Mouse (Mus musculus): Measurements from ENCODE around the gene Lgals4.

Lgals4 gene

GRCm38 (mm10) chr7:28833723-28834347 is at the start of gene Lgals4:
Gene Lgals4 (plus strand): TSS chr7:28833854.
- POLR2A ChIA-PET = interaction anchor here in 3 of 4 experiments (0.6 to 15.7 kb wide), 4 partner anchors 18 to 85 kb away, joined by 3 to 328 read pairs (median 10); partner anchors contain the start of gene Hnrnpl (in 1 of the 3)
- CTCF ChIA-PET = interaction anchor here in 2 of 4 experiments (0.6 to 1.3 kb wide), 2 partner anchors 38 to 125 kb away, joined by 3 to 7 read pairs; no protein-coding TSS in a partner anchor

- POLR2A ChIA-PET = interaction anchor here in 3 of 4 experiments (0.6 to 2.2 kb wide), 18 partner anchors 10 to 393 kb away, joined by 3 to 12 read pairs (median 4); partner anchors contain the start of genes Fbxo27 (in 1 of the 3), Med29 (in 1 of the 3), Paf1 (in 1 of the 3) and Sirt2 (in 1 of the 3)
- CTCF ChIA-PET = interaction anchor here (0.6 to 3.4 kb wide), 8 partner anchors 8 to 255 kb away, joined by 3 to 12 read pairs (median 3); partner anchors contain the start of genes Mrps12 (in 2 of the 4) and Sars2 (in 2 of the 4)
These were observed 48.5 kb upstream of the Lgals4 start for GRCm38 (mm10) chr7:28785161-28785560.

- CTCF ChIA-PET = interaction anchor here in 1 of 4 experiments (2.5 kb wide), 1 partner anchor 8 kb away, joined by 9 read pairs; no protein-coding TSS in a partner anchor
- POLR2A ChIA-PET = interaction anchor here in 2 of 4 experiments (0.6 to 5.8 kb wide), 7 partner anchors 8 to 338 kb away, joined by 3 to 47 read pairs (median 3); no protein-coding TSS in a partner anchor
These were observed 45.8 kb upstream of the Lgals4 start for GRCm38 (mm10) chr7:28787884-28788283.

- ChIA-PET POLR2A (interaction anchor here in 2 of 4 experiments (0.5 to 5.8 kb wide), 14 partner anchors 9 to 337 kb away, joined by 3 to 47 read pairs (median 4); partner anchors contain the start of genes Mrps12 (in 2 of the 2), Sars2 (in 2 of the 2), Eif3k (in 1 of the 2) and Hnrnpl (in 1 of the 2)), CTCF (interaction anchor here in 2 of 4 experiments (0.5 to 4.7 kb wide), 4 partner anchors 8 to 79 kb away, joined by 3 to 36 read pairs (median 11); no protein-coding TSS in a partner anchor)
These were observed 45.1 kb upstream of the Lgals4 start, which contains the start of gene Rinl for GRCm38 (mm10) chr7:28788307-28789195. Gene Rinl (plus strand): TSS chr7:28788969.

- ChIA-PET POLR2A (interaction anchor here in 2 of 4 experiments (0.5 to 5.8 kb wide), 18 partner anchors 9 to 193 kb away, joined by 3 to 47 read pairs (median 4); partner anchors contain the start of genes Mrps12 (in 2 of the 2), Sars2 (in 2 of the 2), Sirt2 (in 2 of the 2) and Eif3k (in 1 of the 2)), CTCF (interaction anchor here (0.5 to 4.7 kb wide), 11 partner anchors 9 to 255 kb away, joined by 3 to 36 read pairs (median 5); partner anchors contain the start of gene Sirt2 (in 1 of the 4))
These were observed 44.4 kb upstream of the Lgals4 start for GRCm38 (mm10) chr7:28789235-28789634.

GRCm38 (mm10) chr7:28790066-28790806 is 43.4 kb upstream of the Lgals4 start:
- ChIA-PET CTCF (interaction anchor here (0.5 to 4.7 kb wide), 26 partner anchors 9 to 737 kb away, joined by 3 to 36 read pairs (median 4); partner anchors contain the start of genes Mrps12 (in 1 of the 4), Sars2 (in 1 of the 4) and Sirt2 (in 1 of the 4)), POLR2A (interaction anchor here (0.6 to 5.8 kb wide), 26 partner anchors 8 to 348 kb away, joined by 3 to 57 read pairs (median 4); partner anchors contain the start of genes Sirt2 (in 3 of the 4) and Hnrnpl (in 1 of the 4))

- CTCF ChIA-PET = interaction anchor here (0.6 to 4.7 kb wide), 20 partner anchors 9 to 492 kb away, joined by 3 to 36 read pairs (median 4); partner anchors contain the start of genes Gmfg (in 1 of the 4), Mrps12 (in 1 of the 4), Sars2 (in 1 of the 4) and Sirt2 (in 1 of the 4)
These were observed 41.9 kb upstream of the Lgals4 start for GRCm38 (mm10) chr7:28791706-28792105.

GRCm38 (mm10) chr7:28792391-28793185 is 41.1 kb upstream of the Lgals4 start:
- CTCF ChIA-PET = interaction anchor here (0.5 to 4.7 kb wide), 24 partner anchors 7 to 518 kb away, joined by 3 to 36 read pairs (median 4); partner anchors contain the start of genes Gmfg (in 1 of the 4), Mrps12 (in 1 of the 4), Sars2 (in 1 of the 4) and Sirt2 (in 1 of the 4)
- POLR2A ChIA-PET = interaction anchor here in 3 of 4 experiments (0.5 to 5.8 kb wide), 40 partner anchors 9 to 190 kb away, joined by 3 to 57 read pairs (median 4); partner anchors contain the start of genes Hnrnpl (in 2 of the 3), Eif3k (in 1 of the 3), Map4k1 (in 1 of the 3) and Mrps12 (in 1 of the 3)

More at GRCm38 (mm10) chr7:28791706-28792105, 41.9 kb upstream of the Lgals4 start:
- POLR2A ChIA-PET = interaction anchor here in 3 of 4 experiments (0.6 to 5.8 kb wide), 28 partner anchors 8 to 261 kb away, joined by 3 to 57 read pairs (median 4); partner anchors contain the start of genes Eif3k (in 1 of the 3), Hnrnpl (in 1 of the 3), Map4k1 (in 1 of the 3) and Mrps12 (in 1 of the 3)

- ChIA-PET CTCF (interaction anchor here (0.5 to 3.2 kb wide), 20 partner anchors 9 to 449 kb away, joined by 3 to 22 read pairs (median 4); partner anchors contain the start of genes Hnrnpl (in 1 of the 4), Mrps12 (in 1 of the 4) and Sars2 (in 1 of the 4)), POLR2A (interaction anchor here in 3 of 4 experiments (0.6 to 4.6 kb wide), 11 partner anchors 13 to 881 kb away, joined by 3 to 57 read pairs (median 3); partner anchors contain the start of genes Ech1 (in 1 of the 3) and Hnrnpl (in 1 of the 3))
These were observed 39.8 kb upstream of the Lgals4 start for GRCm38 (mm10) chr7:28793834-28794233.

- POLR2A ChIA-PET = interaction anchor here (0.6 to 10.2 kb wide), 15 partner anchors 9 to 486 kb away, joined by 3 to 391 read pairs (median 4); partner anchors contain the start of gene Hnrnpl (in 3 of the 4)
- CTCF ChIA-PET = interaction anchor here in 3 of 4 experiments (0.6 to 1.8 kb wide), 13 partner anchors 14 to 368 kb away, joined by 3 to 8 read pairs (median 4); partner anchors contain the start of genes Hnrnpl (in 1 of the 3), Mrps12 (in 1 of the 3) and Sars2 (in 1 of the 3)
These were observed 39.2 kb upstream of the Lgals4 start for GRCm38 (mm10) chr7:28794496-28794895.

- ChIA-PET POLR2A (interaction anchor here (0.6 to 10.2 kb wide), 39 partner anchors 8 to 403 kb away, joined by 3 to 391 read pairs (median 4); partner anchors contain the start of genes Hnrnpl (in 3 of the 4), Ech1 (in 2 of the 4), Eif3k (in 2 of the 4) and Map4k1 (in 2 of the 4)), CTCF (interaction anchor here (0.5 to 1.9 kb wide), 34 partner anchors 9 to 505 kb away, joined by 3 to 25 read pairs (median 4); partner anchors contain the start of genes Mrps12 (in 2 of the 4), Sars2 (in 2 of the 4), Capn12 (in 1 of the 4) and Hnrnpl (in 1 of the 4))
These were observed 37.8 kb upstream of the Lgals4 start for GRCm38 (mm10) chr7:28795832-28796231.

GRCm38 (mm10) chr7:28796562-28796975 is 37.1 kb upstream of the Lgals4 start:
- POLR2A ChIA-PET = interaction anchor here (0.6 to 10.2 kb wide), 27 partner anchors 11 to 593 kb away, joined by 3 to 391 read pairs (median 4); partner anchors contain the start of genes Hnrnpl (in 4 of the 4), Ech1 (in 1 of the 4), Eif3k (in 1 of the 4) and Map4k1 (in 1 of the 4)
- CTCF ChIA-PET = interaction anchor here (0.6 to 2.2 kb wide), 26 partner anchors 8 to 506 kb away, joined by 3 to 25 read pairs (median 4); partner anchors contain the start of genes Capn12 (in 1 of the 4), Hnrnpl (in 1 of the 4), Lgals4 (in 1 of the 4) and Selenov (in 1 of the 4)

GRCm38 (mm10) chr7:28799994-28800393 is 33.7 kb upstream of the Lgals4 start:
- CTCF ChIA-PET = interaction anchor here in 2 of 4 experiments (0.6 to 1.5 kb wide), 4 partner anchors 8 to 203 kb away, joined by 3 to 4 read pairs (median 3); partner anchors contain the start of gene Hnrnpl (in 1 of the 2)
- POLR2A ChIA-PET = interaction anchor here in 3 of 4 experiments (0.7 to 10.2 kb wide), 6 partner anchors 12 to 336 kb away, joined by 3 to 391 read pairs (median 12); partner anchors contain the start of genes Hnrnpl (in 2 of the 3) and Ech1 (in 1 of the 3)

- ChIA-PET CTCF (interaction anchor here in 2 of 4 experiments (0.6 to 2.5 kb wide), 4 partner anchors 9 to 60 kb away, joined by 3 to 14 read pairs (median 7); partner anchors contain the start of genes Mrps12 (in 1 of the 2) and Sars2 (in 1 of the 2)), POLR2A (interaction anchor here in 3 of 4 experiments (0.6 to 10.2 kb wide), 8 partner anchors 8 to 107 kb away, joined by 3 to 391 read pairs (median 4); partner anchors contain the start of gene Hnrnpl (in 2 of the 3))
These were observed 32.2 kb upstream of the Lgals4 start for GRCm38 (mm10) chr7:28801451-28801850.

Data from embryonic stem cell, embryonic (primary cell).